Mouse (Mus musculus) ovary, adult 10 weeks (tissue): Measurements from ENCODE around the gene Gemin6. TPM values are rescaled to one million over a fixed set of nuclear protein-coding genes. Genes with fewer than 3 reads are reported as not detected.

Experiments used
- polyA plus RNA-seq: library from polyadenylated mRNA; stranded (reverse); fragments of 350-450 nt; fragmentation: Illumina TruSeq; extraction: RNeasy Lipid Tissue Mini Kit (QIAGEN cat#74804); gene quantifications from one replicate; pipeline ENCODE4 v1.2.3, GENCODE M21; 2014

Gemin6 gene
- polyA plus RNA-seq = 18.9 TPM

DNA sequence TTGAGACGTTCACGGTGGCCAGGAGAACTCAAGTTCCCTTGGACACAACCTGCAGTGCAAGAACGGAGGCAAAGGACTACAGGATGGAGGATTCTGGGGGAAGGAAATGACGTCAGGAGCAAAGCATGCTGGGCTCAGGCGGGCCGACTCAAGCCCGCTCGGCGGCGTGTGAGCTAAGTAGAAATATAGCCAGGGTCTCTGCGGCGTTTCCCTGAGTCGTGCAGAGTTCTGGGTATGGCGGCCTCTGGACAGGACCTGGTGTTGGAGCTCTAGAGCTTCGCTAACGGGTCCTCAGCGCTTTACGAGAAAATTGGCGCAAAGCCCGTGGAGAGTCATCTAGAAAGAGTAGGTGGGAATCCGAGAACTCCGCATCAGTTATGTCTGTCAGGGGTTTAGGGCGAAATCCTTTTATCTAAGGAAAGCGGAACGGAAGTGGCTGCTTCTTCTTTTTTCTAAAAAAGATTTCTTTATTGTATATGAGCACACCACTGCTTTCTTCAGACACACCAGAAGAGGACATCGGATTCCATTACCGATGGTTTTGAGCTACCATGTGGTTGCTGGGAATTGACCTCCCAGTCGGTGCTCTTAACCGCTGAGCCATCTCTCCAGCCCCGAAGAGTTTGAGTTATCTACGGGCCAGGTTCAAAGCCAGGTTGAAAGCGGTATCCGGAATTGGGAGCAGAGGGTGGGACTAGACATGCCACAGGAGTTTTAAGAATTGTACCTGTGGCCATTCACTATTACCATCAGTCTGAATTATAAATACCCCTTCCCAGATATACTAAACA is at the start of gene Gemin6:
Gemin6 (plus strand) TSS at position 116 of the 791 bp plus-strand sequence.

DNA sequence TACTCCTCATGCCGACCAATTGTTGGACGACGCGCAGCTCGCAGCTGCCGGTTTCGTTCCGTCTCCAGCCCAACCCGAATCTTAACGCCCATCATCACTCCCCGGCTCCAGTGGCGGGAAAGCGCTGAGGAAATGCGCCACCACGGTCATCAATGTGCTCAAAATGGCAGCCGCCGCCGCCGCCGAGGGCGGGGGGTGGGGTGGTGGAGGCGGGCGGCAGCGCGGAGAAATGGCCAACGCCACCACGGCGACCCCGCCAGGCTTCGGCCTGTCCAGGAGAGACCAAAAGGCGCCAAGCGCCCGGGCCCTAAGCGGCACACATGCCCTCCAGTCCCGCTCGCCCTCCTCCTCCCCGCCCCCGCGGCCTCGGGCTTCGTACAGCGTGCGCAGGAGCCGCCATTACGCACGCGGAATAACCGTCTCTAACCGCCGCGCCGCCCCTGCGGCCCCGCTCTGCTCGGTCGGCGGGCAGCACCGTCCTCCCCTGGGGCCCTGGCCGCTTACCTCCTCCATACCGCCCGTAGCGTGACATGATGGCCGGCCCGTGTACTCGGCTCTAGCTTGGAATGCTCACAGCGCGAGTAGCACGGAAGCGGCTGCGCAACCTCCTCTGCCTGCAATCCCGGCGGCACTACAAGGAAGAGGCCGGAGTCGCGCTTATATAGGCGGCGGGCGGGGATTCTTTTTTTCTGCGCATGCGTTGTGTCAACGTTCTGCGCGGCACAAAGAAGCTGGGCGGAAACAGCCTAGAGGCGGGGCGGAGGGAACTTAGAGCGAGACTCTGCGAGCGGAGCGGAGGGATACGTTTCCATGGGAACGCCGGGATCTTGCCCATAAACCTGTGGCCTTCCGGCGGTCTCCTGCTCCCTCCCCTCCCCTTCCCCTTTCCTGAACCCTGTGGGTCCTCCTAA is 17.3 kb upstream of the Gemin6 start, which contains the start of the genes Srsf7 and Ttc39d:
Srsf7 (minus strand) TSS at position 637 of the 911 bp plus-strand sequence.
Ttc39d (plus strand) TSS at position 790 of the 911 bp plus-strand sequence.

Other genes starting within 250 kb of the Gemin6 start
- 141 TPM for gene Hnrnpll, start 162.1 kb upstream of the Gemin6 start, polyA plus RNA-seq
- gene Galm, start 97.0 kb upstream of the Gemin6 start, polyA plus RNA-seq = 23.2 TPM
- gene Srsf7, start 17.1 kb upstream of the Gemin6 start, polyA plus RNA-seq = 381 TPM
- gene Ttc39d, start 17.0 kb upstream of the Gemin6 start, polyA plus RNA-seq = 0.88 TPM
- gene Morn2, start 65.8 kb downstream of the Gemin6 start, polyA plus RNA-seq = 12.2 TPM
- 17.1 TPM for gene Dhx57, start 66.0 kb downstream of the Gemin6 start, polyA plus RNA-seq
- gene Arhgef33, start 83.0 kb downstream of the Gemin6 start, polyA plus RNA-seq = 1.5 TPM
- gene Gm10190, start 149.1 kb downstream of the Gemin6 start, polyA plus RNA-seq = not detected